Mouse (Mus musculus): Measurements from ENCODE around the gene Fpgs. TPM values are rescaled to one million over a fixed set of nuclear protein-coding genes. Genes with fewer than 3 reads are reported as not detected.

Gene Fpgs
- polyA plus RNA-seq, 1 experiment: 26.4 TPM

DNA sequence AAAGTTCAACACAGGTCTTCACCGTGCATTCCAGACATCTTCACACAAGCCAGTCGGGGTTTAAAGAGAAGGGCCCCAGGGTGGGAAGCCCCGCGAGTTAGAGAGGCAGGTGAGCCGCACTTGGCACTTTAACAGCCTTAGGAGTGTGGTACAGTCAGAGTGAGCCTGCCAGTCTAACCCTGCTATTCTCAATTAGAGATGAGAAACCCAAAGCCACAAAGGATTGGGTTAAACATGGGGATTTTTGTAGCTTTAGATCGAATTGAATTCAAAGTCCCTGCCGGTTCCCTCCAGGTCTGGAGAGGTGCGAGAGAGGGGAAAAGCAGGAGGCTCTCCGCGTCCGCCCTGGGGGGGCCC is 36.9 kb upstream of the Fpgs start, which contains the start of gene 6330409D20Rik:
Gene 6330409D20Rik, minus strand, starts transcription at position 101 of the 357 bp plus-strand sequence.
- no peak for TF ChIP-seq POLR2A (IDR thresholded peaks at IDR 0.05; ENCODE audit: low read depth, low read length)
- TF ChIP-seq CTCF (IDR thresholded peaks at IDR 0.05; ENCODE audit: borderline replicate concordance, insufficient read depth, low read length): no peak
- Histone ChIP-seq H3K27ac (ENCODE audit: insufficient read depth, low read length) (no peak within 1 kb of the TSS), H3K4me1 (ENCODE audit: control insufficient read depth, insufficient read depth, low read length) (no peaks in the 10 kb centered on the region), H3K4me3 (ENCODE audit: insufficient read depth, low read length) (peak within 1 kb of the TSS; percentile 7)

DNA sequence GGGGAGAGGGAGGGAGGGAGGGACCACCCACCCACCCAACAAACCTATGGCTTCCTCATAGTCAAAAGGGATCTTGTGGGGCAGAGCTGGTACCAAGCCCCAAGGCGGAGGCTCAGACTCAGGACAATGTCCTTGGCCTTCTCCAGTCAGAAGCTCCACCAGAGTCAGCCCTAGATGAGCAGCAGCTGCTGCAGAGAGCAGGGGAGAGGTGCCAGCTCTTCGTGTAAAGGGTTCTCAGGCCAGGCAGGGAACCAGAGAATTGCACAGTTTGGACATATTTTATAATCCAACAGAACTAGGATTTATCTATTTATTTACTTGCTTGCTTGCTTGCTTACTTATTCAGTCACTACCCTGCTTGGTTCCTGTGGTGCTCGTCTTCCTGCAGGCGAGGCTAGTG is 35.4 kb upstream of the Fpgs start:
- no peak overlapping the region for H3K4me3 ChIP-seq (ENCODE audit: insufficient read depth, low read length)
- TF ChIP-seq CTCF (IDR thresholded peaks at IDR 0.05; ENCODE audit: borderline replicate concordance, insufficient read depth, low read length) (no peak), POLR2A (IDR thresholded peaks at IDR 0.05; ENCODE audit: low read depth, low read length) (no peak)
- no peaks in the 10 kb centered on the region for H3K4me1 ChIP-seq (ENCODE audit: control insufficient read depth, insufficient read depth, low read length)
- H3K27ac ChIP-seq (ENCODE audit: insufficient read depth, low read length): no peak overlapping the region

DNA sequence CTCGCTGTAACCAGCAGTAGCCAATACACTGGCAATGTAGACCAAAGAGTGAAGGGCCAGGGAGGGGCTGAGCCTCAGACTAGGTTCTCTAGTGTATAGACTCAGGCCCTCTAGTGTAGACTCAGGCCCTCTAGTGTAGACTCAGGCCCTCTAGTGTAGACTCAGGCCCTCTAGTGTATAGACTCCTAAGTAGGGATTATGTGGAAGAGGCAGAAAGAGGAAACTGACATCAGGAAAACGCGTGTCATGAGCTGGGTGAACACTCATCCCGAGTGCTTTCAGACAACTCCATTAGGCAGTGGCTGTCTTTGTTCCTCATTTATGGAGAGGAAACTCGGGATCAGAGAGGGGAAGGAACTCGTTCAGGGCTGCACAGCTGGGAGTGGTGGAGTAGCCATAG is 33.1 kb upstream of the Fpgs start:
- H3K4me3 ChIP-seq (ENCODE audit: insufficient read depth, low read length): no peak overlapping the region
- TF ChIP-seq CTCF (IDR thresholded peaks at IDR 0.05; ENCODE audit: borderline replicate concordance, insufficient read depth, low read length) (no peak), POLR2A (IDR thresholded peaks at IDR 0.05; ENCODE audit: low read depth, low read length) (no peak)
- H3K4me1 ChIP-seq (ENCODE audit: control insufficient read depth, insufficient read depth, low read length): no peaks in the 10 kb centered on the region
- H3K27ac ChIP-seq (ENCODE audit: insufficient read depth, low read length): no peak overlapping the region

DNA sequence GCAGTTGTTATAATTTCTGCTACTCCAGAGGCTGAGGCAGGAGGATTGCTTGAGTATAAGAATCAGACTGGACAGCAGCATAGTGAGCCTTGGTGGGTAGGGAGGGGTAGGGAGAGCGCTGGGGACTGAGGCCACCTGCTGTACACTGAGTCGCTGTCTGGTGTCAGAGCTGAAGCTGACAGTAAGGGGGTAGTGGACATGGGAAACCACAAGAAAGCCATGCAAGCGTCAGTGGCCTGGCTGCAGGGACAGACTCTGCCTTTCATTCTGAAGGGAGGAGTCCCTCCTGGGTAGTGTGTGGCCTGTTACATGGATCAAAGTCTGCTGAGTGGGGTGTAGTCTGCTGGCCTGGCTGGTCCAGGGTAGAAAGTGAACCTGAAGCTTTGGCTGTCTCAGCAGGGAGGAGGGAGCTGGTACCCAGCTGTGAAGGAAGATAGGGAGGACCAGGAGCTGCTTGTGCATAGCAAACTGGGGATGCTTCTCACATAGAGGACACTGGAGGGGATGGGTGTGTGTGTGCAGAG is 32.4 kb upstream of the Fpgs start:
- TF ChIP-seq CTCF (IDR thresholded peaks at IDR 0.05; ENCODE audit: borderline replicate concordance, insufficient read depth, low read length) (no peak), POLR2A (IDR thresholded peaks at IDR 0.05; ENCODE audit: low read depth, low read length) (no peak)
- Histone ChIP-seq H3K4me3 (ENCODE audit: insufficient read depth, low read length) (no peak overlapping the region), H3K27ac (ENCODE audit: insufficient read depth, low read length) (no peak overlapping the region), H3K4me1 (ENCODE audit: control insufficient read depth, insufficient read depth, low read length) (no peaks in the 10 kb centered on the region)

DNA sequence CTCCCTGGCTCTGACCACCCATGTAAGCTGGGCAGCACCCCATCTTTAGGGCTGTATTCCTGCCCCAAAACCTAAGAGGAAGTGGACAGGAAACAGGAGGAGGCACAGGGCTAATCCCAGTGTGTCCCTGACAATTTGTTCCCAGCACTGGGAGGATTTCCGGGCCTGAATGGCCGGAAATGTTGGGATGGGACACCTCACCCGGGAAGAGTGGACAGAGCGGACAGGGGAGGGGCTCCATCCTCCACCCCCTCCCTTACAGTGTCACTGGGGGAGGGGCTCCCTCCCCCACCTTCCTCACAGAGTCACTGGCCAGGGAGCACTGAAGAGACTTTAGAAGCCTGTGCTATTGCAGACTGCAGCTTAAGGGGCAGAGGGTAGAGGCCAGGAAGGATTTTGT is 31.0 kb upstream of the Fpgs start:
- TF ChIP-seq POLR2A (IDR thresholded peaks at IDR 0.05; ENCODE audit: low read depth, low read length): no peak
- no peak for TF ChIP-seq CTCF (IDR thresholded peaks at IDR 0.05; ENCODE audit: borderline replicate concordance, insufficient read depth, low read length)
- Histone ChIP-seq H3K4me3 (ENCODE audit: insufficient read depth, low read length) (no peak overlapping the region), H3K27ac (ENCODE audit: insufficient read depth, low read length) (no peak overlapping the region), H3K4me1 (ENCODE audit: control insufficient read depth, insufficient read depth, low read length) (peaks cover 11% of the 10 kb centered on the region)

DNA sequence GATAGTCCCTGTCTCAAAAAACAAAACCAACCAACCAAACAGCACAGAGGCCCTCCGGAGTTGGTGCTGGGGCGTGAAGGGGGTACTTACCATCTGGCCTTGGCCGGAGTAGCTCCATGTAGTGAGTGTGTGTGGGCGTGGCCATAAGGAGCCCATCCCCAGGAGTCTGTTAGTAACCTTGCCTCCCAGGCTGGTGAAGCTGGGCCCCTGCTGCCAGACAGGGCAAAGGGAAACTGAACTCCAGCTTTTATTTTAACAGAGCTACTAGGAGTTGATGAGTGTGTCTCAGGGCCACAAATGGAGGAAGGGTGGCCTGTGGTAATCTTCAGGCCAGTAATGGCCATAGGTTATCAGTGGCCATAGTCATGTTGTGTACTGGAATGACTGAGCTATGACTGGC is 30.5 kb upstream of the Fpgs start:
- no peak overlapping the region for H3K27ac ChIP-seq (ENCODE audit: insufficient read depth, low read length)
- no peak overlapping the region for H3K4me3 ChIP-seq (ENCODE audit: insufficient read depth, low read length)
- peaks cover 11% of the 10 kb centered on the region for H3K4me1 ChIP-seq (ENCODE audit: control insufficient read depth, insufficient read depth, low read length)
- TF ChIP-seq CTCF (IDR thresholded peaks at IDR 0.05; ENCODE audit: borderline replicate concordance, insufficient read depth, low read length) (no peak), POLR2A (IDR thresholded peaks at IDR 0.05; ENCODE audit: low read depth, low read length) (no peak)

DNA sequence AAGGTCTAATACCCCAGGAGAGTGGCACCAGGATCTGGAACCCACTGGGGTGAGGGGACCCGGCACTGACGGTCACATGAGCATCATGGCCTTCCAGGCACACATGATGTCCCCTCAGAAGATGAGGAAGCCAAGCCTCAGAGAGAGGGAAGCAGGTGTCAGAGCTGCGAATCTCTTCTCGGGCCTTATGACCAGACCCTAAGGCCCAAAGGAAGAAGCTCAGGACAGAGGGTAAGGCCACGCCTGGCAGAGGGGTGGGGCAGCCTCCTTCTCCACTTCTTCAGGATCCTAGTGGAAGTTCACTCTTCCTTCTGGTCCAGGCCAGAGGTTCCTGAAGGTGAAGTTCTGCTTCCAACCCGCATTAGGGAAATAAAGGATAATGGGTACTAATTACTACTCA is 28.8 kb upstream of the Fpgs start:
- Histone ChIP-seq H3K4me3 (ENCODE audit: insufficient read depth, low read length) (no peak overlapping the region), H3K4me1 (ENCODE audit: control insufficient read depth, insufficient read depth, low read length) (peaks cover 11% of the 10 kb centered on the region), H3K27ac (ENCODE audit: insufficient read depth, low read length) (no peak overlapping the region)
- TF ChIP-seq POLR2A (IDR thresholded peaks at IDR 0.05; ENCODE audit: low read depth, low read length) (no peak), CTCF (IDR thresholded peaks at IDR 0.05; ENCODE audit: borderline replicate concordance, insufficient read depth, low read length) (no peak)

DNA sequence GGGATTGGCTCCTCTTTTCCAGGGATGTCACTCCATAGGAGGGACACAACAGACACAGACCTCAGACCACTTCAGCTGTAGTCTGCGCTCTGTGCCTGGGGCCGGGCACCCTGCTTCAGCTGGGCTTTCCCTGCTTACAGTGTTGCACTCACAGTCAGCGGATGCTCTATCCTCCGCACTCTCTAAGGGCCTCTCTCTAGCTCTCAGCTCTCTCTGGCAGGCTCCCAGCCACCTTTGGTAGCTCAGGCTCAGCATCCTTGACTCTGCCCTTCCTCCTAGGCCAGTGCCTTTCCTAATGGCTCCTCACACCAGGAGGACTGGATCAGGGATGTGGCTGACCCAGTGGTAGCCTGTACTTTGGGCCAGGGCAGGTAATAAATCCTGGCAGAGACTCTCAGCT is 28.0 kb upstream of the Fpgs start:
- H3K27ac ChIP-seq (ENCODE audit: insufficient read depth, low read length): no peak overlapping the region
- H3K4me3 ChIP-seq (ENCODE audit: insufficient read depth, low read length): no peak overlapping the region
- H3K4me1 ChIP-seq (ENCODE audit: control insufficient read depth, insufficient read depth, low read length): peaks cover 11% of the 10 kb centered on the region
- no peak for TF ChIP-seq CTCF (IDR thresholded peaks at IDR 0.05; ENCODE audit: borderline replicate concordance, insufficient read depth, low read length)
- no peak for TF ChIP-seq POLR2A (IDR thresholded peaks at IDR 0.05; ENCODE audit: low read depth, low read length)

DNA sequence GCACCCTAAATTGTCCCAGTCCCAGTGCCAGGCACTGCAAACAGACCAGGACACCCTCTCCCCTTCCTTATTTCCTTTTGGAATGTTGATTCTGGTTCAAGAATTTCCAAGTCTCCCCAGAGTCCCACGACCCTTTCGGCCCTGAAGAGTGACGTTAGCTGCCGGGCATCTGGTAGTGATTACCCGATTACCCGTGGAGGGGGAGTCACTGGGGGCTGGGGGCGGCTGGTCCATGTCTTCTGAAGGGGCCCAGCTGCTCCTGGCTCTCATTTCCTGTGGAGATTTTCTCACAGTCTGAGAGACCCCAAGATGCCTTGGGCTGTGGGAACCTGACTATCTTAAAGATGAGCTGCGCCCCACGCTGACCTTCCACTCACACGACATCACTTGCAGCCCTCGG is 26.9 kb upstream of the Fpgs start:
- no peak for TF ChIP-seq CTCF (IDR thresholded peaks at IDR 0.05; ENCODE audit: borderline replicate concordance, insufficient read depth, low read length)
- no peak for TF ChIP-seq POLR2A (IDR thresholded peaks at IDR 0.05; ENCODE audit: low read depth, low read length)
- no peak overlapping the region for H3K4me3 ChIP-seq (ENCODE audit: insufficient read depth, low read length)
- no peak overlapping the region for H3K27ac ChIP-seq (ENCODE audit: insufficient read depth, low read length)
- peaks cover 11% of the 10 kb centered on the region for H3K4me1 ChIP-seq (ENCODE audit: control insufficient read depth, insufficient read depth, low read length)

DNA sequence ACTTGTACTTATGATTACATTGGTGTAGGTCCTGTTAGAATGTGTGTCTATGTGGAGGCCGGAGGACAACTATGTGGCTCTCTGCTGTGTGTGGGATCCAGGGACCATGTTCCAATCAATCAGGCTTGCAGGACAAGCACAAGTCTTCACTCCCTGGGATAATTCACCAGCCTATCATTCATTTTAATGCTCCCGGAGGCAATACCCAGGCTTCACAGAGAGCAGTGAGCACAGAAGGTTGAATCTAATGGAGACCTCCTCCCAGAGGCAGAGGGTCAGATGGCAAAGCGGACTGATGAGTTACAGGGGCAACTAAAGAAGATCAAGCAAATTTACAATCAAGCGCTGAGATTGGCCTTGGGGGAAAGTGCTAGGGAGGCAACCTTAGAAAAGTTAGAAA is 25.6 kb upstream of the Fpgs start:
- TF ChIP-seq CTCF (IDR thresholded peaks at IDR 0.05; ENCODE audit: borderline replicate concordance, insufficient read depth, low read length) (no peak), POLR2A (IDR thresholded peaks at IDR 0.05; ENCODE audit: low read depth, low read length) (no peak)
- H3K4me1 ChIP-seq (ENCODE audit: control insufficient read depth, insufficient read depth, low read length): peaks cover 11% of the 10 kb centered on the region
- no peak overlapping the region for H3K27ac ChIP-seq (ENCODE audit: insufficient read depth, low read length)
- no peak overlapping the region for H3K4me3 ChIP-seq (ENCODE audit: insufficient read depth, low read length)

DNA sequence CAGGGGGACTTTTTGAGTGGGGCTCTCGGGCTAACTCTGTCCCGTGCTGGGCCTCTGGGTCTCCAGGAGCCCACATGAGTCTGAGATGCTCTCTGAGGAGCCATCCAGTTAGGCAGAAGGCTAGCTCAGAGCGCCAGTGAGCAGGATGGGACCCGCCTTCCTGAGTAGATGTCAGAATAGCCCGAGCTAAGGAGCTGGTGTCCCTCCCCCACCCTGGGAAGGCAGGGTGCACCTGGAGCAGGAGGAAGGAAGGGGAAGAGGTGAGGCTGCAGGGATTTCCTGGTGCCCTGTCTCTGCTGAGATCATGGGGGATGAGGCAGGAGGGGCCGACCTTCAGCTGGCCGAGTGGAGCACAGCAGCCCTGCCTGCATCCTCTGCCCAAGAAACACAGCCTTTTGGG is 24.5 kb upstream of the Fpgs start:
- peaks cover 11% of the 10 kb centered on the region for H3K4me1 ChIP-seq (ENCODE audit: control insufficient read depth, insufficient read depth, low read length)
- TF ChIP-seq CTCF (IDR thresholded peaks at IDR 0.05; ENCODE audit: borderline replicate concordance, insufficient read depth, low read length) (no peak), POLR2A (IDR thresholded peaks at IDR 0.05; ENCODE audit: low read depth, low read length) (no peak)
- no peak overlapping the region for H3K4me3 ChIP-seq (ENCODE audit: insufficient read depth, low read length)
- no peak overlapping the region for H3K27ac ChIP-seq (ENCODE audit: insufficient read depth, low read length)

Measured in embryonic fibroblast, embryonic 13.5 days (primary cell).